Mouse (Mus musculus) intestine, embryonic 16.5 days (tissue): ENCODE results near the gene Megf11. TPM values are rescaled to one million over a fixed set of nuclear protein-coding genes. Genes with fewer than 3 reads are reported as not detected.
A peak's percentile ranks its signal among the peaks of the same experiment; 100 is the strongest.

Source experiments
- ATAC-seq: fragments of 200-750 bp; cut with Nextera tagmentation; 2 replicates; pipeline ENCODE4 v1.8.0; 2017; ENCODE audit warnings: moderate TSS enrichment, moderate library complexity
- H3K27ac ChIP-seq: fragments of 300-500 bp; sonication (generic); 2 replicates; pipeline ENCODE4 v1.5.1; 2014; ENCODE audit warnings: mild to moderate bottlenecking, low read length
- H3K27me3 ChIP-seq: fragments of 300-500 bp; sonication (generic); replicated peaks from 2 replicates; pipeline ENCODE4 v1.6.1; 2014; ENCODE audit warnings: low read length, control low read depth, mixed read lengths; ENCODE audit not compliant: control insufficient read depth, insufficient read depth
- H3K36me3 ChIP-seq: fragments of 300-500 bp; sonication (generic); 2 replicates; pipeline ENCODE4 v1.6.1; 2014; ENCODE audit warnings: low read length, control low read depth; ENCODE audit not compliant: control insufficient read depth, insufficient read depth
- H3K4me1 ChIP-seq: fragments of 300-500 bp; sonication (generic); 2 replicates; pipeline ENCODE4 v1.6.1; 2014; ENCODE audit warnings: low read length, control low read depth, mixed read lengths; ENCODE audit not compliant: control insufficient read depth, insufficient read depth
- H3K4me2 ChIP-seq: fragments of 300-500 bp; sonication (generic); 2 replicates; pipeline ENCODE4 v1.6.1; 2014; ENCODE audit warnings: low read depth, low read length, control low read depth
- H3K4me3 ChIP-seq: fragments of 300-500 bp; sonication (generic); 2 replicates; pipeline ENCODE4 v1.5.1; 2014; ENCODE audit warnings: mild to moderate bottlenecking, low read length
- H3K9ac ChIP-seq: fragments of 300-500 bp; sonication (generic); 2 replicates; pipeline ENCODE4 v1.6.1; 2014; ENCODE audit warnings: low read depth, low read length
- H3K9me3 ChIP-seq: fragments of 300-500 bp; sonication (generic); 2 replicates; pipeline ENCODE4 v1.6.1; 2016; ENCODE audit warnings: low read length, control low read depth; ENCODE audit not compliant: control insufficient read depth
- WGBS: fragments of 180-500 bp; shearing (Covaris S2); extraction: QIAGEN DNeasy Blood & Tissue Kit; methylation state at CpG from one replicate; pipeline ENCODE4 v1.1.7; 2014; 5-methylcytosine and 5-hydroxymethylcytosine counted together
- polyA plus RNA-seq: library from polyadenylated mRNA; unstranded; fragments of >200 nt; fragmentation: Nextera tagmentation; extraction: Ambion mirVana; gene quantifications from 2 replicates; pipeline ENCODE4 v1.2.1, GENCODE M21; 2015

Gene Megf11
- polyA plus RNA-seq, 1 experiment from 2014 or later = 0.76 TPM

DNA sequence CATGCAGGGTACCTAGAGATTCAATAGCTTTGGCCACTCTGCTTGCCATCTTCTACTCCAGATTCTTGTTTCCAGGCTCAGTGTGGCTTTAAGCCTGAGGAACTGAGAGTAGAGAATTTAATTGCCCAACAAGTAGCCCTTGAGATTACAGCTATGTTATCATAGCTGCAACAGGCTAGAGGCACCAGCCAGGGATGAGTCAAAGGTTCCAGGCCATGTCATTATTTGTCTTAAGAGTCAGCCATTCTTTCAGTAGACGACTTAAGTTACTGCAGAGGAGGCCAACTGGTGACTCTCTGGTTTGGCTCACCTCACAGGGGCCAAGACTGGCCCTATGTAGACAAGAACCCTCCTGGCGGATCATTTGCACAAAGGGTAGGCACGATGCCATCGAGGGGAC, 311.0 kb downstream of the Megf11 start:
- Histone ChIP-seq H3K27me3 (no peaks in the 10 kb centered on the region), H3K27ac (peak overlapping the region; percentile 21; the same call in 1 of the 2 replicates), H3K4me3 (no peak overlapping the region), H3K4me2 (no peak overlapping the region), H3K9me3 (no peaks in the 10 kb centered on the region), H3K4me1 (peaks cover 25% of the 10 kb centered on the region), H3K9ac (no peak overlapping the region), H3K36me3 (peaks cover 3% of the 10 kb centered on the region)
- WGBS = 86% methylated on average over 4 of the region's 4 CpGs
- no peak for ATAC-seq

DNA sequence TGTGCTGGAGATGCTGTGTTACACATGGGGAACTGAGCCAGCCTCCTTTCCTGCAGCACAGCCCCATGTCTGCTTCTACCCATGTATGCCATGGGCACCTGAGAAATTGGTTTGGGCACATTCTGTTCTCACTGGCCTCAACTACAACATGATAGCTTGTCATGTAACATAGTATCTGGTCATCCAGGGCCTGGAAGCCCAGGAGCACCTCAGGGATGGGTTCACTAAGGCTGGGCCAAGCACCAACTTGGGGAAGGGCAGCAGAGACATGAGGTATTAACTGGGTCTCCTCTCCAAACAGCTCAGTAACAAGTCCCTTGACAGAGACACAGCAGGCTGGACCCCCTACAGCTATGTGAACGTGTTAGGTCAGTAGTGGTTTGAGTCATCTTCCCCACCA, 311.6 kb downstream of the Megf11 start:
- no peak for ATAC-seq
- Histone ChIP-seq H3K4me1 (peaks cover 21% of the 10 kb centered on the region), H3K27ac (no peak overlapping the region; the same call in 1 of the 2 replicates), H3K9ac (no peak overlapping the region), H3K4me2 (no peak overlapping the region), H3K9me3 (no peaks in the 10 kb centered on the region), H3K27me3 (no peaks in the 10 kb centered on the region), H3K36me3 (peaks cover 3% of the 10 kb centered on the region), H3K4me3 (no peak overlapping the region)
- WGBS = 70% methylated on average over 1 of the region's 1 CpGs

DNA sequence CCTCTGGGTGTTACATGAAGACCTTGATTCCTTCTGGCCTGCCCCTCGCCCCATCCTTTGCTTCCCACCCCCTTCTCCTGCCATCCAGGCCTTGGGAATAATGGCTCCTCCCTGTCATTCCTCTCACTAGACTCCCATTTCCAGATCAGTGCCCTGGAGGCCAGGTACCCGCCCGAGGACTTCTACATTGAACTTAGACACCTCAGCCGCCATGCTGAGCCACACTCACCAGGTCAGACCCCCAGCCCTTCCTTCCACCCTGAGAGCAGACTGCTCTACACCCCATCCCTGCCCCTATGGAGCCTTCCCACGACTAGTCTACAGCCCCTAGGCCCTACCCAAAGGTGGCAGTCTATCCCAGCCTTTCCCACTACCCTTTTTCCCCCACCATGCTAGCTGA, 312.3 kb downstream of the Megf11 start:
- Histone ChIP-seq H3K9ac (no peak overlapping the region), H3K4me1 (peaks cover 24% of the 10 kb centered on the region), H3K4me3 (no peak overlapping the region), H3K36me3 (peaks cover 3% of the 10 kb centered on the region), H3K4me2 (no peak overlapping the region), H3K27ac (no peak overlapping the region), H3K27me3 (no peaks in the 10 kb centered on the region), H3K9me3 (no peaks in the 10 kb centered on the region)
- WGBS = 89% methylated on average over 5 of the region's 5 CpGs
- no peak for ATAC-seq

DNA sequence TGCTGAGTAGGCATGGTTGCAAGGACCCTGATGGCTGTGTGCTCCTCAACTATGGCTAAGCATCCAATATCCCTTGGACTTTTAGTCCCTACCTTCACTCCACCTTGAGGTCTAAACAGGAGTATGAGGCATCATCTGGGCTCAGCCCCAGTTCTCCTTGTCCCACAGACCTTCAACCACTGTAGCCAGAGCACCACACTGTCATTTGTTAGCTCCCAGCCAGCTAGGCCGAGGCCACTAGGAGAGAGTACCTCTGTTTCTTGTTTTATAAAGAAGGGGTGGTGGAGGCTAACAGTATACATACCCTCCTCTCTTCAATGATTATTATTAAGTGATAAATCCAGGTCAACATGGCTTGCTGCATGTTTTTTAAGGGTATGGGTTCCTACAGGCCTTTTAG, 313.2 kb downstream of the Megf11 start:
- 95% methylated on average over 1 of the region's 1 CpGs for WGBS
- no peak overlapping the region for H3K27ac ChIP-seq

DNA sequence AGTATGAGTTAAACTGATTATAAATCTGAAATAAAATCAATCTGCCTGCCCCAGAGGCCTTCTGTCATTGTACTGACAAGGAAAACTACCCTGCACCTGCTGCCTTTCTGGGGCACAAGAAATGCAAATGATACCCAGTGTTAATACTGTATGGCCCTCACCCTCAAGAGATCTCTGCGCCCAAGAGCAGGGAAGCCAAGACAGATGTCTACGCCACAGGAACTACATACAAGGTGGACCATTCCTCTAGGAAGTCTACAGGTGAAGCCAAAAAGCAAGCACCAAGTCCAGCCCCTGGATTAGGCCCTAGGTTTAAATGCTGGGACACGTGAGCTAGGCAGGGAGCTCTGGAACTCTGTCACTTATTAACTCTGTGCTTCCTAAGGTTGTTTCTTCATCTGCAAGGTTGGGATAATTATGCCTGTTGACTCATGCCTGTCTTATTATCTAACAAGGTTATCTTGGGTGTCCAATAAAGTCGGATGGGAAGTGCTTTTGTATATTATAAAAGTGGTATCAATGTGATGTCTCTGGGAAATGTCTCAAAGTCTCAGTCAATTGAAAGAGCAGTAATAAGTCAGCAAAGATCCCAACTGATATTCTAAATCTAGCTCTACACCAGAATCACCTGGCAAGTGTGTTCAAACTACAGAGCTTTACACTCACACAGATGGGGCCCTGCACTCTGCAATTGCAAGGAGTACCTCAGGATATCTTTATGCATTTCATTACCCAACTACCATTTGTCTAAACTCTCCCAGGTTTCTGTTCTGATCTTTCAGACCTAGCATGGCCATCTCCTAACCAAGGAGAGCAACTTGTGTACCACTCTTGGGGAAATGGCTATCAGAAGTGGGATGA, 315.3 kb downstream of the Megf11 start:
- H3K9me3 ChIP-seq = no peaks in the 10 kb centered on the region
- no peaks in the 10 kb centered on the region for H3K27me3 ChIP-seq
- H3K36me3 ChIP-seq = peaks cover 3% of the 10 kb centered on the region; the same call in 1 of the 2 replicates
- H3K4me2 ChIP-seq = no peak overlapping the region
- H3K4me3 ChIP-seq = no peak overlapping the region
- ATAC-seq = peak; percentile 82
- H3K4me1 ChIP-seq = peaks cover 26% of the 10 kb centered on the region
- H3K27ac ChIP-seq = peak overlapping the region; percentile 69
- WGBS = 69% methylated on average over 4 of the region's 4 CpGs
- no peak overlapping the region for H3K9ac ChIP-seq

More for the DNA sequence above, 313.2 kb downstream of the Megf11 start:
- H3K36me3 ChIP-seq = peaks cover 3% of the 10 kb centered on the region
- H3K4me2 ChIP-seq = no peak overlapping the region
- no peak overlapping the region for H3K9ac ChIP-seq
- H3K9me3 ChIP-seq = no peaks in the 10 kb centered on the region
- no peak for ATAC-seq
- H3K27me3 ChIP-seq = no peaks in the 10 kb centered on the region
- peaks cover 22% of the 10 kb centered on the region for H3K4me1 ChIP-seq
- H3K4me3 ChIP-seq = no peak overlapping the region

DNA sequence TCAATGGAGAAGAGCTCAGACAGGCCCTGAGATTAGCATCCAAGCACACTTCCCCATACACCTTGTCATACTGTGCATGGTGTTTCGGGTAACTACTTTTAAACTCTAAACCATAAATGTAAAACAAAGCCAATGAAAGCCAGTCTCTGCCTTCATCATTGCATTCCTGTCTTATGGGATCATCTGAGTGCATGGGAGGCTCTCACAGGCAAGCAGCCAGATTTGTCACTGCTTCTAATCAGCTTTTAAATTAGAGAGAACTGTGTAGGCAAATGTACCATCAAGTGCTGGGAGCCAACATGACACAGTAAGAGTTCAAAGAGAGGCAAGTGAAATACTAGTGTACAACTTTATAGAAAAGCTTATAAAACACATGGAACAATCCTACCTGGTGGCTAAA, 316.2 kb downstream of the Megf11 start:
- H3K27me3 ChIP-seq = no peaks in the 10 kb centered on the region
- no peak overlapping the region for H3K4me2 ChIP-seq
- H3K27ac ChIP-seq = peak overlapping the region; percentile 69
- peaks cover 26% of the 10 kb centered on the region for H3K4me1 ChIP-seq
- 60% methylated on average over 1 of the region's 1 CpGs for WGBS
- ATAC-seq = no peak
- H3K9ac ChIP-seq = no peak overlapping the region
- peaks cover 3% of the 10 kb centered on the region; the same call in 1 of the 2 replicates for H3K36me3 ChIP-seq
- no peaks in the 10 kb centered on the region for H3K9me3 ChIP-seq
- no peak overlapping the region for H3K4me3 ChIP-seq

DNA sequence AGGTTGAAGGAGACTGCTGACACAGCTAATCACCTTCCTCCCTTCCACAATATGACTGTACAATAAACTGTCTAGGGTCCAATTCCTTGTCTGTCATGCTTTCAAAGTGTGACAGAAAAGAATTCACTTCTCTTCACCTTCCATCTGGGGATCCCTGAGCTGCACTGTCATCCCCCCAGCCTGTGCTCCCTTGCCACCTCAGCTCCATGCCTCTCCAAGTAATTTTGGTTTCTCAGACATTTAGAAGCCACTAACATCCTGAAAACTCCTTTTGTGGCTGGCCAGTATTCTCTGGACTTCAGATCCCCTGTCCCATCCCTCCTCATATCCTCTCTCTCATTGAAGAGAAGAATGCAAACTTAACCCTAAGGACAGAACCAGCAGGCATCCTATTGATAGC, 317.0 kb downstream of the Megf11 start:
- peak overlapping the region; percentile 60 for H3K27ac ChIP-seq

DNA sequence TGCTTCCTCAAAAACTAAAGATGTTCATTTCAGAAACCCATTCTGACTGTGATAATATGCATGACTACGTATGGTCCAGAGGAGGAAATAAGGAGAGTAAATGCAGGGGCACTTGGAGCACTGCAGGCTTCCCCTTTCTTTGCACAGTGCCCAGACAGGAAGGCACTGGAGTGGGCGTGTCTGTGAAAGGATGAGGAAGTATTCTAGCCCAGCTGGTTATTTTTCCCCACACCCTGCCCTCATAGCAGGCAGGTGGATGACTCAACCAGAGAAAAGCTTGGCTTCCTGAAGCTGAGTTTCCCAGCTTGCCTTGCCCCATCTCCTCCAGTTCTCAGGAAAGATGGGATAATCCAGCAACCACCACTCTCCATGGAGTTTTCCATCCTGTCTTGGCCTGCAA, 317.5 kb downstream of the Megf11 start:
- ATAC-seq = peak; percentile 82
- Histone ChIP-seq H3K27ac (peak overlapping the region; percentile 60), H3K36me3 (peaks cover 3% of the 10 kb centered on the region; the same call in 1 of the 2 replicates), H3K4me3 (no peak overlapping the region), H3K9ac (no peak overlapping the region), H3K9me3 (no peaks in the 10 kb centered on the region), H3K4me2 (no peak overlapping the region), H3K4me1 (peaks cover 26% of the 10 kb centered on the region), H3K27me3 (no peaks in the 10 kb centered on the region)
- WGBS = 60% methylated on average over 2 of the region's 2 CpGs

More for the DNA sequence above, 317.0 kb downstream of the Megf11 start:
- no peak overlapping the region for H3K9ac ChIP-seq
- H3K4me2 ChIP-seq = no peak overlapping the region
- no peaks in the 10 kb centered on the region for H3K9me3 ChIP-seq
- no peak for ATAC-seq
- no peaks in the 10 kb centered on the region for H3K27me3 ChIP-seq
- peaks cover 26% of the 10 kb centered on the region for H3K4me1 ChIP-seq
- no peak overlapping the region for H3K4me3 ChIP-seq
- peaks cover 3% of the 10 kb centered on the region; the same call in 1 of the 2 replicates for H3K36me3 ChIP-seq

DNA sequence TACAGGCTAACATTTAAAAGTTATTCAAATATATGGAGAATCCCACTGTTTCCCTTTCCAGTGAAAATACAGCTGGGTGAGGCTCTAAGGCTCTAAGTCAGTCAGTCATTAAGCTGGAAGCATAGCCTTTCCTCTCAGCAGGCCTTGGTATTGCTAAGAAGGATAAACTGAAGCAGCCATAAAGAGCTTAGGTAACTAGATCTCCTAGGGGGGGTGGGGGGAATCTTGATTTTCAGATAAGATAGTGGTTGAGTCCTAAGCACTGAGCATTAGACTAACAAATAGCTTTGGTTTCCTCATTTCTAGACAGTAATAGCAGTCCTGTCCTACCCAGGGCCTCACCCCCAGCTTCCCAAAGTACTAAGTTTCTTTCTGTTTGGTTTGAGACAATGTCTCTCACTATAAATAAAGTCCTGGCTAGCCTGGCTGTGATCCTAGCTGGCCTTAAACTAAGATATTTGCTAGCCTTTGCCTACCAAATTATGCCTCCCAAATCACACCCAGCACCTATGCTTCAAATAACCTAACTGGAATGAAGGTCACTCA, 318.1 kb downstream of the Megf11 start:
- H3K4me3 ChIP-seq = no peak overlapping the region
- H3K36me3 ChIP-seq = peaks cover 3% of the 10 kb centered on the region; the same call in 1 of the 2 replicates
- no peaks in the 10 kb centered on the region for H3K27me3 ChIP-seq
- peak overlapping the region; percentile 43 for H3K27ac ChIP-seq
- ATAC-seq = no peak
- no peak overlapping the region for H3K9ac ChIP-seq
- no peak overlapping the region for H3K4me2 ChIP-seq
- peaks cover 26% of the 10 kb centered on the region for H3K4me1 ChIP-seq
- no peaks in the 10 kb centered on the region for H3K9me3 ChIP-seq
